Mouse (Mus musculus) gastrocnemius, adult 18-20 months (tissue): ENCODE results near the gene Trim71. TPM values are rescaled to one million over a fixed set of nuclear protein-coding genes. Genes with fewer than 3 reads are reported as not detected.
"Not testable (repeated sequence)": the region's sequence is repeated elsewhere in the genome, so short reads cannot be mapped to it uniquely, and the experiment has no call there.

Experiments
- DNase-seq: peaks from one replicate; pipeline ENCODE4 v3.0.0; 2021; ENCODE audit warnings: low spot score
- total RNA-seq, 2 experiments: library from RNA; stranded (reverse); gene quantifications; 2 replicates each; pipeline ENCODE4 v1.2.3; 2021

Gene Trim71
- total RNA-seq, 2 experiments from 2014 or later: not detected

DNA sequence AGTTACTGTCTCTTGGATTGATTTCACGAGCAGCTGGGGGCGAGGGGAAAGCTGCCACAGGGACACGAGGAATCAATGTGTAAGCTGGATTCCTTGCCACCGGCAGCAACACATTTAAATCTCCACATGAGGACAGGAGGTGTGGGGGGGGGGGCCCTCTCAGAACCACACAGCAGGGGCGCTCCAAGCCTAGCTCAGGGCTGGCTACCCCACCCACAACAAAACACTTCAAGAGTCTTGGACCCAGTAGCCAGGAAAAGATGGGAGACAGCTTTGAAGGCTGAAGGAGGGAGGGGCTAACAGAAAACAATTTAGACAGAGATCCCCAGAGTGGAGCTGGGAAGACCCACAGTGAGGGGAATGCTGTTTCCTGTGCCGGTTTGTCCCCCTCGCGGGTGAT, 38.3 kb downstream of the Trim71 start:
- no peak for DNase-seq

DNA sequence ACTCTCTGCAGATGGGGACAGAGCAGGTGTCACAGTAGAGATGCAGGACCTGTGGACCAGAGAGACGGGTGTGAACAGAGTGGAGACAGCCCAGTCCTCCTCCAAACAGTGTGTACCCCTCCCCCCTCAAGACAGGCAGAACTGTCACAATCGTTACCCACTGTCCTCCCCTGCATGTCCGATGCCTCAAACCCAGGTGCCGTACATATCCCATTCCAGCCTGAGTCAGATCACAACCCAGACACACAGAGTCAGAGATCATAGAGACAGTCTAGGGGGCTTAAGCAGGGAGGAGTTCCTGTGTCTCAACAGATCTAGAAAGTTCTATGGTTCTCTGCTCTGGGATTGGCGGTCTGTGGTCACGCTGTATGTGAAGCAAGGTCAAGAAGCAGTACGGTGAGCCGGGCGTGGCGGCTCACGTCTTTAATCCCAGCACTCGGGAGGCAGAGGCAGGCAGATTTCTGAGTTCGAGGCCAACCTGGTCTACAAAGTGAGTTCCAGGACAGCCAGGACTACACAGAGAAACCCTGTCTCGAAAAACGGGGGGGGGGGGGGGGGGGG, 39.0 kb downstream of the Trim71 start:
- DNase-seq: no peak

GRCm38 (mm10) chr9:114522501-114522900, 41.7 kb downstream of the Trim71 start:
- DNase-seq: no peak

DNA sequence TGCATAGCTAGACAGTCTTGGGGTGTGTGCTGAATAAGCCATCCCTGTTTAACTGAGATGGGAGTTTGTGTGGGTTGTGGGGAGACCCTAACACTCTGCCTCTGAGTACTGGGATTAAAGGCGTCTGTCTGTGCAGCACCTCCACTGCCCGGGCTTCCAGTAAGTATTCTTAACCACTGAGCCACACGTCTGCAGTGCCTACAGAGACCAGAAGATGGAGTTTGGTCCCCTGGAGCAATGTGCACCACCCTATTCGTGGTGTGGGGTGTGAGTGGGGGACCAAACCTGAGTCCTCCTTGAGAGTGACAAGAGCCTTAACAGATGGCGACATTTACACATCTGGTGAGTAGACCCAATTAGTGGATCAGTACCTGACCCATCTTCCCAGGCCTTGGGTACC, 42.1 kb downstream of the Trim71 start:
- DNase-seq: no peak

DNA sequence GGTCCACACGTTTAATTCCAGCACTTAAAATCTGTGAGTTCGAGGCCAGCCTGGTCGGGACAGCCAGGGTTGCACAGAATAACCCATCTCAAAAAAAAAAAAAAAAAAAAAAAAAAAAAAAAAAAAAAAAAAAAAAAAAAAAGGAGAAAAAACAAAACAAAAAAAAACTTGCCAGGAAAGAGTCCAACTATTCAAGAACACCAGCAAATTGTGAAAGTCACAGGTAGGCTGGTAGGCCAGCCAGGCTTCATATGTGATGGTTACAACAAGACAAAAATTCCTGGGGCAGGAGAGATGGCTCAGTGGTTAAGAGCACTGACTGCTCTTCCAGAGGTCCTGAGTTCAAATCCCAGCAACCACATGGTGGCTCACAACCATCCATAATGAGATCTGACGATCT, 43.6 kb downstream of the Trim71 start:
- DNase-seq: not testable (repeated sequence)

GRCm38 (mm10) chr9:114518812-114519477, 45.2 kb downstream of the Trim71 start:
- DNase-seq: no peak

DNA sequence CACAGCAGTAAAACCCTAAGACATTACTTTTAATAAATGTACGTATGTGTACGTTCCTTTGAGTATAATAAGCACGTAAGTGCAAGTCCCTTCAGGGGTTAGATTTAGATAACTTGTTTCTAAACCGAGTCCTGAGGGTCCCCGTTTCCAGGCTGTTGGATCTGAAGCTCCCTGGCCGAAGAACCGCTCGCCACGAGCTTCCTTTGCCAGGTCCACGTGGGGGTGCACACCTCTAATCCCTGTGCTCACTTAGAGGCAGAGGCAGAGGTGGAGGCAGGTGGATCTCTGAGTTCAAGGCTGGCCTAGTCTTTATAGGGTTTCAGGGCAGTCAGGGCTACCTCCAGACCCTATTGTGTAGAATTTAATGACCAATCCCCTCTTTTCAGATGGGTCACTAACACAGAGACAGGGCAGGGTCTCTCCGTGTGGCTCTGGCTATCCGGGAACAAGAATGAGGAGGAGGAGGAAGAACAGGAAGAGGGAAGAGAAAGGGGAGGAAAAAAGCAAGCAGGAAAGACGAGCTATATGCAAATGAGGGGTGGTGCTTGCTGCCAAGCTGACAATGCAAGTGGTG, 46.2 kb downstream of the Trim71 start:
- no peak for DNase-seq

GRCm38 (mm10) chr9:114515364-114515763, 48.8 kb downstream of the Trim71 start, which contains the start of gene C130032M10Rik:
TSS of gene C130032M10Rik (plus strand) at chr9:114515697.
- no peak for DNase-seq

GRCm38 (mm10) chr9:114512831-114513230, 51.3 kb downstream of the Trim71 start:
- no peak for DNase-seq

DNA sequence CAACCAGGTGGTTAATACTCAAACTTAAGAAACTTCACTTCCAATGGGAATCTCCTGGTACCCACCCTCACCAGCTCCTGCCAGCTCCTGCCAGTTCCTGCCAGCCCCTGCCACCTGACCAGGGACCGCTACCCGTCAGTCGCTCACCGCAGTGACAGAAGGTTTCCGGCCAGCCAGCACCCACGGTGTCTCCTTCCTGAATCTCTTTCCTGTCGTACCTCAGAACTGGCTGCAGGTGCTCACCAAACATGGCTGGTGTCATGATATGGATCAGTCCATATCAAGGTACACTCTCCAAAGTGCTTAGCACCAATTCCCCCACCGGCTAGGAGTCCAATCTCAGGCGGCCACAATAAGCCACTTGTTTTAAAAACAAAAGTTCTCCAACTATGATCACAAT, 54.4 kb downstream of the Trim71 start:
- DNase-seq: no peak

GRCm38 (mm10) chr9:114507421-114507820, 56.7 kb downstream of the Trim71 start:
- DNase-seq: no peak

GRCm38 (mm10) chr9:114506564-114506963, 57.6 kb downstream of the Trim71 start:
- no peak for DNase-seq

DNA sequence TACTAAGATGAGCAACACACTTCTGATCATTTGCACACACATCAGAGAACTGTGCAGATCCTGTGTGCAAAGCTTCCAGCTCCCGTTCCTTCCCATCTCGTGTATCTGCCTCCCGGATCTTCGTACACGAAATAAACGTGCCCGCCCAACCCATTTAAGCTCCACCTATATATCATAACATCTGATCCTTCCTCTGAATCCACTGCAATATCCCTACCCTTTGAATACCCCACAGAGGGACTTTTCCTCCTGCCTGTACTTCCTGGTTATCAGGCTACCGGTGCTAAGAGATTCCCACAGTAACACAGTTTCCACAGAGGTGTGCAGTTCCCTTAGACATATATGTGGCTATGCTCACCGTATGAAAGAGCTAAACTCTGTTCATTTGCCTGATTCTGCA, 59.4 kb downstream of the Trim71 start, which contains the start of gene Ccr4:
Gene Ccr4 (minus strand): TSS at position 101 of the 400 bp plus-strand sequence.
- DNase-seq: no peak

GRCm38 (mm10) chr9:114502711-114503427, 61.3 kb downstream of the Trim71 start:
- DNase-seq: no peak

GRCm38 (mm10) chr9:114501913-114502312, 62.3 kb downstream of the Trim71 start:
- no peak for DNase-seq

GRCm38 (mm10) chr9:114501111-114501510, 63.1 kb downstream of the Trim71 start:
- DNase-seq: no peak

GRCm38 (mm10) chr9:114499783-114500515, 64.2 kb downstream of the Trim71 start:
- DNase-seq: peak; percentile 25

DNA sequence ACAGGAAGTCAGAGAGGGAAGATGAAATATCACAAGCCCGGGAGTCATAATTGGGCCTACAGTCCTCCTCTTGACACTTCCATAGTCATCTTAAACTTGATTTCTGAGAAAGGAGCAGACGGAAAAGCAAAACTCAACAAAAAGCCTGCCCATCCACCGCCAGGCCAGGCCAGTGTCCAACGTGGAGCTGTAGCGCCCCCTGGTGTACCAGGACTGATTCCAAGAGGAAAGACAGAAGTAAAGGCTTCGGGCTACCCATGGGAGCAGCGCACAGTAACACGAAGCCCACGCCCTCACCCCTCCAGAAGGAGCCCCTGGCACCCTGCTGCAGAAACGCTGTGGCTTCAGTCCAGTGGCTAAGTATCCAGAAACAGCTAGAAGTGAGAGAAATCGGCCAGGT, 66.0 kb downstream of the Trim71 start:
- peak; percentile 70 for DNase-seq

DNA sequence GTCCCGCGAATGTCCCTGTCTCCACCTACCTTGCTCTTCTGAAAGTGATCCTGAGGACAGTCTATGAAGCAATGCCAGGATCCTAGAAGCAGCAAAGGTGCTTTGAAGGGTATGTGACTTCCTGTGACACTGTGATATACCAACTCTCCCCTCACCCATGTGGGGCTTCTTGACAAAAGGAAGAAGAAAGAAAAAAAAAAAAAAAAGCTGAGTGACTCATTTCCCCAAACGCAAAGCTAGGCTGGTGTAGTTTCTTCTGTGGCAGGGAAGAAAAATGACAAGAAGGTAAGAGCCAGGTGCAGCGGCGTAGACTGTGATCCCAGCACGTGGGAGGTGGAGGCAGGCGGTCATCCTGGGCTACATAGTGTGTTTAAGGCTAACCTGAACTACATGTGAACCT, 67.7 kb downstream of the Trim71 start:
- DNase-seq: no peak

- no peak for DNase-seq
Measured at GRCm38 (mm10) chr9:114487481-114488258, 76.5 kb downstream of the Trim71 start.

DNA sequence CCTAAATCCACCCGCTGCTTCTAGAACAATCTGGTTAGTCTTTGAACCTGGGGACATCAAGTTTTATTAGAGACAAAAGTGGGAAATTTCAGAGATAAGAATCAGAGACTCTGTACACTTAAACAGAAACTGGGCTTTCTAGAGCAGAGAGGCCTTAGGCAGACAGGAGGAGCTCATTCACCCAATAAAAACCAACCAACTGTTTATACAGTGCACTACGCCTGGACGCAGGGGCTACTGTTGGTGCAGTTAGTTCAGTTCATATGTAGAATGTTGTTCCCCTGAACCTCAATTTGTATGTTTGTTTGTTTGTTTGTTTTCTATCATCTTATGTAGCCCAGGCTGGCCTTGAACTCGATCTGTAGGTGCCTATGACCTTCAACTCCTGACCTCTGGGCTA, 77.4 kb downstream of the Trim71 start:
- no peak for DNase-seq
